Mouse (Mus musculus) brain, embryonic 14.5 days (tissue): ENCODE data around the gene Chd3.

ENCODE experiments used
- CTCF ChIP-seq: fragments of 200-500 bp; IDR thresholded peaks from 2 replicates; pipeline ENCODE4 v1.5.1; 2012; ENCODE audit warnings: inconsistent platforms, mild to moderate bottlenecking, moderate library complexity, borderline replicate concordance; ENCODE audit not compliant: insufficient read depth, insufficient read length; ENCODE audit errors: extremely low read depth
- POLR2A ChIP-seq: fragments of 200-500 bp; IDR thresholded peaks from 2 replicates; pipeline ENCODE4 v1.6.1; 2012; ENCODE audit warnings: mild to moderate bottlenecking, inconsistent platforms, borderline replicate concordance; ENCODE audit not compliant: poor library complexity, insufficient read depth, insufficient read length, severe bottlenecking; ENCODE audit errors: extremely low read depth

GRCm38 (mm10) chr11:69384979-69385378 lies 15.8 kb upstream of the Chd3 start:
- no peak for TF ChIP-seq POLR2A
- TF ChIP-seq CTCF, result no peak
